Mouse (Mus musculus) cerebellum, adult 2 months (tissue): Measurements from ENCODE around the gene Armcx6.

Experiments
- CTCF ChIP-seq: fragments of 200-500 bp; IDR thresholded peaks from 2 replicates; pipeline ENCODE4 v1.5.1; 2011; ENCODE audit warnings: low read depth, mild to moderate bottlenecking, control low read depth, low read length, moderate library complexity, borderline replicate concordance; ENCODE audit not compliant: insufficient read depth
- POLR2A ChIP-seq: fragments of 200-500 bp; IDR thresholded peaks from 2 replicates; pipeline ENCODE4 v1.6.1; 2011; ENCODE audit warnings: low read length, control low read depth, borderline replicate concordance; ENCODE audit not compliant: insufficient read depth

DNA sequence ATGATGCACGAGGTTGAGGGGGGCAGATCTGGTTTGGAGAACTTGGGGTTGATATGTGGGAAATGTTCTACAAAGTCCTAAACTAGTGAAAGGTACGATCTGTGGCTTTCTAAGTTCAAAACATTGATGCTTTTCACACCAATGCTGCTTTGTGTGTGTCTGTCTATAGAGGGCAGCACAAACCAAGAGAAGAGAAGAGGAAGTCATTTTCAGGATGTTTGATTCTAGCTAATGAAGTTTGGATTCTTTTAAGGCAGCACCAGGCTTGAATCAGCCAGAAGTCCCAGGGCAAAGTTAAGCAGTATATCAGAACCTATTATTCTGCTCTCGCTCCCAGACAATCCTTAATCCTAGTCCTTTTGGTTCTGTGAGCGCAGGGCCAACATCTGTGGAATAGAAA, 21.4 kb downstream of the Armcx6 start:
- peak; percentile 15; the same call in 1 of the 2 replicates for TF ChIP-seq CTCF
- no peak for TF ChIP-seq POLR2A
